Mouse (Mus musculus): ENCODE results near the gene Nf1.

DNA sequence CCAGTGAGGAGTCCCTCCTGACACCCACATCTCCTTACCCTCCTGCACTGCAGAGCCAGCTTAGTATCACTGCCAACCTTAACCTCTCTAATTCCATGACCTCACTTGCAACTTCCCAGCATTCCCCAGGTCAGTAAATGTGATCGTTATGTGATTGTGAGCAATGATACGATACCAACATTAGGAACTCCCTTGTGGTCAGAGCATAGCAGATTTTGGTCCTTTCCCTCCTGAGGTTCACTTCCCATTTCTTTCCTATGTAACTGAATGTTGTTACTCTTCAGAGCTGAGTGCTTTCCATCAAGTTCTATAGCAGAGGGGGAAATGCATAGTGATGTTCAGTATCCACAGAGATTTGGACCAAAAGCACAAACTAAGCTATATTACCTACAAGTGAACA is 230.8 kb downstream of the Nf1 start:
- no peak for TF ChIP-seq POLR2A (IDR thresholded peaks at IDR 0.05; ENCODE audit: insufficient read depth, low read depth, low read length)
- no peak for TF ChIP-seq CTCF (IDR thresholded peaks at IDR 0.05)

Measured in heart, adult 2 months (tissue).